Mouse (Mus musculus) lung, embryonic 16.5 days (tissue): ENCODE results near the gene Serpina1f. TPM values are rescaled to one million over a fixed set of nuclear protein-coding genes. Genes with fewer than 3 reads are reported as not detected.
"Not testable (repeated sequence)": the region's sequence is repeated elsewhere in the genome, so short reads cannot be mapped to it uniquely, and the experiment has no call there.

Experiments
- ATAC-seq: fragments of 200-750 bp; cut with Nextera tagmentation; 2 replicates; pipeline ENCODE4 v1.8.0; 2017; ENCODE audit warnings: low read depth, mild to moderate bottlenecking, moderate library complexity
- H3K27ac ChIP-seq: fragments of 300-500 bp; sonication (generic); 2 replicates; pipeline ENCODE4 v1.5.1; 2014; ENCODE audit warnings: mild to moderate bottlenecking, control low read depth, low read length
- H3K27me3 ChIP-seq: fragments of 300-500 bp; sonication (generic); 2 replicates; pipeline ENCODE4 v1.6.1; 2014; ENCODE audit warnings: low read depth, low read length, mixed read lengths; ENCODE audit not compliant: control insufficient read depth, insufficient read depth
- H3K36me3 ChIP-seq: fragments of 300-500 bp; sonication (generic); 2 replicates; pipeline ENCODE4 v1.6.1; 2014; ENCODE audit warnings: low read length; ENCODE audit not compliant: control insufficient read depth, insufficient read depth
- H3K4me1 ChIP-seq: fragments of 300-500 bp; sonication (generic); replicated peaks from 2 replicates; pipeline ENCODE4 v1.6.1; 2014; ENCODE audit warnings: low read length, mixed read lengths; ENCODE audit not compliant: control insufficient read depth, insufficient read depth
- H3K4me2 ChIP-seq: fragments of 300-500 bp; sonication (generic); 2 replicates; pipeline ENCODE4 v1.6.1; 2014; ENCODE audit warnings: low read depth, low read length, control low read depth
- H3K4me3 ChIP-seq: fragments of 300-500 bp; sonication (generic); 2 replicates; pipeline ENCODE4 v1.5.1; 2014; ENCODE audit warnings: mild to moderate bottlenecking, low read length, control low read depth
- H3K9ac ChIP-seq: fragments of 300-500 bp; sonication (generic); 2 replicates; pipeline ENCODE4 v1.6.1; 2014; ENCODE audit warnings: low read length, control low read depth
- H3K9me3 ChIP-seq: fragments of 300-500 bp; sonication (generic); 2 replicates; pipeline ENCODE4 v1.6.1; 2016; ENCODE audit warnings: low read length; ENCODE audit not compliant: control insufficient read depth
- WGBS: fragments of 180-500 bp; shearing (Covaris S2); extraction: QIAGEN DNeasy Blood & Tissue Kit; methylation state at CpG from one replicate; pipeline ENCODE4 v1.1.7; 2014; 5-methylcytosine and 5-hydroxymethylcytosine counted together
- polyA plus RNA-seq: library from polyadenylated mRNA; unstranded; fragments of >200 nt; fragmentation: Nextera tagmentation; extraction: Ambion mirVana; gene quantifications from 2 replicates; pipeline ENCODE4 v1.2.1, GENCODE M21; 2015

Serpina1f gene
- polyA plus RNA-seq, 1 experiment from 2014 or later: not detected

DNA sequence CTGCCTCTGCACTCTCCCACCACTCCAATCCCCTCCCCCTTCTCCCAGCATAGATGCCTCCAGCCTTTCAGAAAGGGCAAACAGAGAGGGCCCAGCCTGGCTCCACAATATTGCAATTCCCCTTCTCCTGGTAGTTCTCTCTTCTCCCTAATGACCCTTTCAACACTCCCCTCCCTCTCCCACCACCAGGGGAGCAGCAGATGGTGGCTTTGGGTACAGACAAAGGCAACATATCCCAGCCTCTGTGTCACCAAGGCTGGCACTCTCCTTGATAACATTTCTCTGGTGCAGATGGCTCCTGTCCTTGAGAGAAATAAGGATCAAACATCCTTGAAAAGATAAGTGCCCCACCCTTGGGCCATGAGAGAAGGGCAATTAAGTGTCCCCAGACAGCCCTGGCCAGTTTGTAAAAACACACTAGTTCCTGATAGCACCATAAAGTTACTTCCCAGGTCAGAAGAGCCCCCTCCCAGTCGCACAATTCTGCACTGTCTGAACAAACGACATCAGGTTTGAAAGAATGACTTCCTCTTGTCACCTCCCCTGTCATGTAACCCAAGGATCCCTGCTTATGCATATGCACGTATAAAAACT lies 7.0 kb downstream of the Serpina1f start:
- Histone ChIP-seq H3K36me3 (no peaks in the 10 kb centered on the region), H3K4me3 (no peak overlapping the region), H3K27me3 (no peaks in the 10 kb centered on the region), H3K4me1 (no peaks in the 10 kb centered on the region), H3K9me3 (no peaks in the 10 kb centered on the region), H3K4me2 (no peak overlapping the region), H3K9ac (no peak overlapping the region), H3K27ac (no peak overlapping the region)
- no peak for ATAC-seq
- WGBS: 25% methylated on average over 3 of the region's 3 CpGs

DNA sequence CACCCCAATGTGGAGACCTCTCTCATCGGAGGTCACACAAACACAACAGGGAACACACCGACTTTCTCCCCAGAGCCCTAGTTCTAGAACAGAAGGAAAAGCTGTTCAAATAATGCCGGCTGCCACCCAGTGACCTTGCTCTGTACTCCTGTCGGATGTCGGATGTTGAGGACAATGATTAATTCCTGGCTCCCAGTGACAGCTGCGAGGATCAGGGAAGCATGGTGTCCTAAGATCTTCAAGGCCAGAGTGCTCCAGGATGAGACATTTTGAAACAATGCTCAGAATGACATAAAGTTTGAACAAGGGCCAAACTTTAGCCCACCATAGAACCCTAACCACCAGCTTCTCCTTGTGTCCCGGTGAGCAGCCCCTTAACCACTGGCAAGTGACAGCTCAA lies 8.3 kb downstream of the Serpina1f start:
- Histone ChIP-seq H3K27me3 (no peaks in the 10 kb centered on the region), H3K27ac (no peak overlapping the region), H3K4me1 (no peaks in the 10 kb centered on the region), H3K4me3 (no peak overlapping the region), H3K9me3 (no peaks in the 10 kb centered on the region), H3K36me3 (no peaks in the 10 kb centered on the region), H3K9ac (no peak overlapping the region), H3K4me2 (no peak overlapping the region)
- ATAC-seq: no peak
- 29% methylated on average over 7 of the region's 7 CpGs for whole genome bisulfite sequencing

DNA sequence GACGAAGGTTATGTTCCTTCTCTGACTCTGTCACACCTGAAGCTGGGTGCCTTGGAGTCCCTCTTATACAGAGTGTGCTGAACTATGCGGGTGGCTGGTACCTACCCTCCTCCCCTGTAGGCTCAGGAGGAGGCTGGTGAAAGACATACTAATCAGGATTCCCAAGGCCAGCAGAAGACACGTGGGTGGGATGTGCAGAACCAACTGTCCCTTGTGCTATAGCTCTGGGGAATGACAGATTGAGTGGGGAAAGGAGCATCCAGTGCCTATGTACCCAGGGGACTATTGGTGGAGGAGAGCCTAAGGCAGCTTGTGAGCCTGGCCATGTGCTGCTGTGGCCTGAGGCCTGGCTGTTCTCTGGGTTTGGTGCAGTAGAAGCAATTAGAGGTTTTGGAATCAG lies 9.3 kb downstream of the Serpina1f start:
- no peaks in the 10 kb centered on the region for H3K4me1 ChIP-seq
- no peak overlapping the region for H3K9ac ChIP-seq
- H3K4me2 ChIP-seq: no peak overlapping the region
- 75% methylated on average over 3 of the region's 3 CpGs for WGBS
- no peaks in the 10 kb centered on the region for H3K36me3 ChIP-seq
- no peak for ATAC-seq
- H3K4me3 ChIP-seq: no peak overlapping the region
- H3K27me3 ChIP-seq: no peaks in the 10 kb centered on the region
- H3K9me3 ChIP-seq: no peaks in the 10 kb centered on the region
- H3K27ac ChIP-seq: no peak overlapping the region

- Histone ChIP-seq H3K4me3 (no peak overlapping the region), H3K9ac (no peak overlapping the region), H3K27ac (no peak overlapping the region), H3K9me3 (no peaks in the 10 kb centered on the region), H3K36me3 (no peaks in the 10 kb centered on the region), H3K4me1 (no peaks in the 10 kb centered on the region), H3K27me3 (no peaks in the 10 kb centered on the region), H3K4me2 (no peak overlapping the region)
- ATAC-seq: no peak
- WGBS: 37% methylated on average over 3 of the region's 3 CpGs
Observed at GRCm38 (mm10) chr12:103685386-103685785, 9.9 kb downstream of the Serpina1f start.

DNA sequence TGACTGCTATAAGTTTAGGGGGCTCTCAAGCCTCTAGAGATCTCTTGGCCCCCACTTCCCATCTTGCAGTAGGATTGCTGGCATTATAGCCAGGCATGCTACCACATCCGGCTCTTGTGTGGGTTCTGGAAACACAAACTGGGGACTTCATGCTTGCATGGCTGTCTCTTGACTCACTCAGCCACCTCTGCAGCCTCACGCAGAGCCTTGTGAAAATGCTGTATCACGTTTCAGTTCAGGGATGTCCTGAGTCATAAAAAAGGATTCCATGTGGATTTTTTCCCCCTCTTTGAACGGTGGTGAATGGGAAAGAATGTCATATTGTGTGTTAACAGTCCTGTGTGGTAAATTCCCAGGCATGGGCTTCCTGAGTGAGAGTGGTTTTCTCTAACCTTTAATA lies 11.6 kb downstream of the Serpina1f start:
- 24% methylated on average over 4 of the region's 4 CpGs for WGBS
- no peak overlapping the region for H3K4me2 ChIP-seq
- no peak for ATAC-seq
- H3K36me3 ChIP-seq: no peaks in the 10 kb centered on the region
- no peaks in the 10 kb centered on the region for H3K4me1 ChIP-seq
- H3K9ac ChIP-seq: no peak overlapping the region
- H3K4me3 ChIP-seq: no peak overlapping the region
- H3K27ac ChIP-seq: no peak overlapping the region
- no peaks in the 10 kb centered on the region for H3K9me3 ChIP-seq
- H3K27me3 ChIP-seq: no peaks in the 10 kb centered on the region

GRCm38 (mm10) chr12:103681739-103682138 lies 13.6 kb downstream of the Serpina1f start:
- Histone ChIP-seq H3K4me2 (no peak overlapping the region), H3K9ac (no peak overlapping the region), H3K27me3 (no peaks in the 10 kb centered on the region), H3K9me3 (no peaks in the 10 kb centered on the region), H3K4me3 (no peak overlapping the region), H3K36me3 (no peaks in the 10 kb centered on the region), H3K27ac (no peak overlapping the region), H3K4me1 (no peaks in the 10 kb centered on the region)
- peak; percentile 47; the same call in 1 of the 2 replicates for ATAC-seq
- 39% methylated on average over 2 of the region's 2 CpGs for WGBS

DNA sequence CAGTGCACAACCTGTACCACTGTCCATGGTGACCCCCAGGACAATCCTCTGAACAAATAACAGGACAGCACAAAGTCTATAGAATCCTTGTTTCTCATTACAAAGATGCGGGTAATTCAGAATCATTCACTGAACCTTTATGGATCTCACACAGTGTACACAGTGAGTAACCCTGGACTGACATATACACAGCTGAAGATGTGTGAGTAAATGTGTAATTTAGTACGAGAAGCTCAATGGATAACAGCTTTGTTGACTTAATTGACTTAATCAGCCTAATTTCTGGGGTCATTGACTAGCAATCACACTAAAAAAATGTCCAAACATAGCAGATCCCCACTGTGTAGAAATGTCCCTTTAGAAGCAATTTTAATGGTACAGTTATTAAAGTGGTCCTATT lies 14.2 kb downstream of the Serpina1f start:
- WGBS: 69% methylated on average over 2 of the region's 2 CpGs
- no peaks in the 10 kb centered on the region for H3K4me1 ChIP-seq
- H3K4me3 ChIP-seq: no peak overlapping the region
- H3K9me3 ChIP-seq: no peaks in the 10 kb centered on the region
- H3K27ac ChIP-seq: no peak overlapping the region
- no peaks in the 10 kb centered on the region for H3K36me3 ChIP-seq
- H3K27me3 ChIP-seq: no peaks in the 10 kb centered on the region
- no peak overlapping the region for H3K9ac ChIP-seq
- no peak overlapping the region for H3K4me2 ChIP-seq
- no peak for ATAC-seq

DNA sequence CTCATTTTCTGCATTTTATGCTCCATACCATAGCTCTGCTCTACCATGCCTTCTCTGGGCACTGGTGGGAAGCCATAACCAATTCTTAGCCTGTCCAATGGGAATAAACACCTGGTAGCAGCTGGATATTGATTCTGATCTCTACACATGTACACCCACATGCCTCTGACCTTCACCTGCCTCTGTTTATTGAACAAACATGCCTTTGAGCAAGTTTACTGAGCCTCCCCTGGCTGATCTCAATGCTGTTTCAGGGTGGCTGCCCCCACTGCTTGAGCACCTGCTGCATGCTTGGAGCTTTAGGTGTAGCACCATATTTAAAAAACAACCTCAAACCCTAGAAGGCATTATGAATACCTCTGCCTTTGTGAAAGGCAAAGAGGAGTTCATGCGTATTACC lies 15.5 kb downstream of the Serpina1f start:
- not testable (repeated sequence) for H3K4me1 ChIP-seq, H3K9ac ChIP-seq, ATAC-seq, H3K9me3 ChIP-seq, H3K27me3 ChIP-seq, H3K27ac ChIP-seq, H3K4me3 ChIP-seq, H3K4me2 ChIP-seq, H3K36me3 ChIP-seq
- WGBS: 92% methylated on average over 1 of the region's 1 CpGs

DNA sequence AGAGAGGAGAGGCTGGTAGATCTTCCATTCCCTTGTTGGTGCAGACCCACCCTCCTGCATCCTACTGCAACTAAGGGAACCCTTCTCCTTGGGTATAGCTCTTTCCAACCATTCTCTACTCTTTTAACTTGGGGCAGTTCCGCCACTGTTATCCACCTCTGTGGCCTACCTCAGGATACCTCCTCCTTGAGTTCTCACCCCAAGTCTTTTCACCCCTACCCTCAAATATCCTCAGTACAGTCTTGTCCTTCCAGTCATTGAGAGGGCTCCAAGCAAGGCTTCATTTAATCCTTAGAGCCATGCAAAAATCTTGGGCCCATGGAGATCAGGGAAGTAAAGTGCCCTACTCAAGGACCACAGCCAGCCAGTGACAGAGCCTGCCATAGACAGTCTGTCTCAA lies 19.3 kb downstream of the Serpina1f start, which contains the start of gene Serpina16:
Gene Serpina16, minus strand, starts transcription at position 101 of the 400 bp plus-strand sequence.
- Histone ChIP-seq H3K27me3 (no peaks in the 10 kb centered on the region), H3K4me1 (peaks cover 5% of the 10 kb centered on the region; the same call in 1 of the 2 replicates), H3K36me3 (no peaks in the 10 kb centered on the region), H3K27ac (no peak within 1 kb of the TSS), H3K9me3 (no peaks in the 10 kb centered on the region), H3K4me3 (no peak within 1 kb of the TSS), H3K4me2 (no peak within 1 kb of the TSS), H3K9ac (no peak within 1 kb of the TSS)
- 79% methylated on average over 1 of the region's 1 CpGs for WGBS
- ATAC-seq: no peak

GRCm38 (mm10) chr12:103673179-103673578 lies 22.1 kb downstream of the Serpina1f start:
- no peak overlapping the region for H3K27ac ChIP-seq
- 34% methylated on average over 2 of the region's 2 CpGs for WGBS
- no peak overlapping the region for H3K4me3 ChIP-seq
- H3K9me3 ChIP-seq: no peaks in the 10 kb centered on the region
- no peaks in the 10 kb centered on the region for H3K36me3 ChIP-seq
- ATAC-seq: peak; percentile 52
- H3K4me2 ChIP-seq: no peak overlapping the region
- H3K9ac ChIP-seq: no peak overlapping the region
- H3K27me3 ChIP-seq: no peaks in the 10 kb centered on the region
- H3K4me1 ChIP-seq: peaks cover 14% of the 10 kb centered on the region
